Mouse (Mus musculus) MEL (cell line): ENCODE measurements around the gene Dlx3. TPM values are rescaled to one million over a fixed set of nuclear protein-coding genes. Genes with fewer than 3 reads are reported as not detected.

Experiments
- DNase-seq: peaks from one replicate; pipeline ENCODE4 v3.0.0; 2011; ENCODE audit warnings: low read depth, low spot score
- H3K27ac ChIP-seq: 2 replicates; pipeline ENCODE4 v1.5.1; 2012; ENCODE audit warnings: low read depth, mild to moderate bottlenecking, control low read depth, low read length, moderate library complexity; ENCODE audit not compliant: control insufficient read depth
- H3K27me3 ChIP-seq, 2 experiments: fragments of 150-350 bp in 1 of 2; sonication (generic) in 1 of 2; 2 replicates each; pipeline ENCODE4 v1.6.1; 2012; ENCODE audit warnings: low read length in 2 of 2, mild to moderate bottlenecking in 2 of 2, improper control_type of control experiment in 1 of 2, moderate library complexity in 1 of 2; ENCODE audit not compliant: insufficient read depth in 2 of 2, control insufficient read depth in 1 of 2
- H3K36me3 ChIP-seq, 2 experiments: 2 replicates each; pipeline ENCODE4 v1.6.1; 2012 to 2014; ENCODE audit warnings: low read length in 2 of 2, improper control_type of control experiment in 1 of 2, inconsistent platforms in 1 of 2, mild to moderate bottlenecking in 1 of 2; ENCODE audit not compliant: insufficient read depth in 2 of 2, control insufficient read depth in 1 of 2
- H3K4me1 ChIP-seq, 2 experiments: fragments of 150-350 bp in 1 of 2; sonication (generic) in 1 of 2; 2 replicates each; pipeline ENCODE4 v1.6.1; 2012; ENCODE audit warnings: low read length in 2 of 2, improper control_type of control experiment in 1 of 2, mild to moderate bottlenecking in 1 of 2; ENCODE audit not compliant: insufficient read depth in 2 of 2, control insufficient read depth in 1 of 2
- H3K4me3 ChIP-seq, 2 experiments: fragments of 150-350 bp in 1 of 2; sonication (generic) in 1 of 2; 2 replicates each; pipeline ENCODE4 v1.5.1; 2012; ENCODE audit warnings: low read depth in 2 of 2, low read length in 2 of 2, mild to moderate bottlenecking in 2 of 2, moderate library complexity in 2 of 2, control low read depth in 1 of 2, improper control_type of control experiment in 1 of 2; ENCODE audit not compliant: control insufficient read depth in 1 of 2, insufficient read depth in 1 of 2
- H3K79me2 ChIP-seq: 2 replicates; pipeline ENCODE4 v1.6.1; 2012; ENCODE audit warnings: mild to moderate bottlenecking, low read length, moderate library complexity; ENCODE audit not compliant: control insufficient read depth, poor library complexity, insufficient read depth
- H3K9ac ChIP-seq: 2 replicates; pipeline ENCODE4 v1.6.1; 2012; ENCODE audit warnings: low read depth, mild to moderate bottlenecking, control low read depth, low read length, moderate library complexity; ENCODE audit not compliant: control insufficient read depth, poor library complexity, severe bottlenecking
- H3K9me3 ChIP-seq: fragments of 150-350 bp; sonication (generic); replicated peaks from 2 replicates; pipeline ENCODE4 v1.6.1; 2012; ENCODE audit warnings: mild to moderate bottlenecking, low read length, improper control_type of control experiment, moderate library complexity; ENCODE audit not compliant: insufficient read depth
- CHD1 ChIP-seq: IDR thresholded peaks from 2 replicates; pipeline ENCODE4 v1.6.1; 2012; ENCODE audit warnings: low read depth, mild to moderate bottlenecking, inconsistent platforms, low read length, improper control_type of control experiment
- CHD2 ChIP-seq: IDR thresholded peaks from 2 replicates; pipeline ENCODE4 v1.6.1; 2011; ENCODE audit warnings: low read length, improper control_type of control experiment
- CTCF ChIP-seq, 3 experiments: IDR thresholded peaks in 2 of 3; conservative IDR thresholded peaks in 1 of 3; 2 replicates each; pipeline ENCODE4 v1.5.1; 2011 to 2012; ENCODE audit warnings: low read length in 3 of 3, low read depth in 2 of 3, mild to moderate bottlenecking in 2 of 3, improper control_type of control experiment in 1 of 3, inconsistent platforms in 1 of 3, mixed read lengths in 1 of 3, moderate library complexity in 1 of 3; ENCODE audit not compliant: control insufficient read depth in 1 of 3, insufficient read depth in 1 of 3, poor library complexity in 1 of 3, severe bottlenecking in 1 of 3
- E2F4 ChIP-seq: IDR thresholded peaks from 2 replicates; pipeline ENCODE4 v1.6.1; 2011; ENCODE audit warnings: low read depth, low read length, improper control_type of control experiment, borderline replicate concordance
- ELF1 ChIP-seq: IDR thresholded peaks from 2 replicates; pipeline ENCODE4 v1.6.1; 2014; ENCODE audit warnings: low read depth, mild to moderate bottlenecking, inconsistent platforms, low read length, improper control_type of control experiment, moderate library complexity
- GABPA ChIP-seq: IDR thresholded peaks from 2 replicates; pipeline ENCODE4 v1.6.1; 2012; ENCODE audit warnings: low read depth, mild to moderate bottlenecking, inconsistent platforms, low read length, improper control_type of control experiment, moderate library complexity
- HCFC1 ChIP-seq: IDR thresholded peaks from 2 replicates; pipeline ENCODE4 v1.6.1; 2012; ENCODE audit warnings: low read depth, mild to moderate bottlenecking, inconsistent platforms, low read length, improper control_type of control experiment, moderate library complexity
- JUND ChIP-seq: IDR thresholded peaks from 2 replicates; pipeline ENCODE4 v1.6.1; 2011; ENCODE audit warnings: low read depth, mild to moderate bottlenecking, improper control_type of control experiment, low read length
- KAT2A ChIP-seq: conservative IDR thresholded peaks from 2 replicates; pipeline ENCODE4 v1.6.1; 2012; ENCODE audit warnings: low read depth, low read length, improper control_type of control experiment, inconsistent platforms
- MAX ChIP-seq: IDR thresholded peaks from 2 replicates; pipeline ENCODE4 v1.6.1; 2011; ENCODE audit warnings: low read length, improper control_type of control experiment
- MAZ ChIP-seq: IDR thresholded peaks from 2 replicates; pipeline ENCODE4 v1.6.1; 2012; ENCODE audit warnings: low read depth, mild to moderate bottlenecking, inconsistent platforms, low read length, improper control_type of control experiment
- MEF2A ChIP-seq: IDR thresholded peaks from 2 replicates; pipeline ENCODE4 v1.6.1; 2014; ENCODE audit warnings: low read depth, mild to moderate bottlenecking, inconsistent platforms, low read length, improper control_type of control experiment; ENCODE audit not compliant: poor library complexity, insufficient replicate concordance, severe bottlenecking; ENCODE audit errors: extremely low read depth
- MXI1 ChIP-seq: IDR thresholded peaks from 2 replicates; pipeline ENCODE4 v1.6.1; 2011; ENCODE audit warnings: mild to moderate bottlenecking, low read depth, low read length, improper control_type of control experiment
- MYC ChIP-seq: IDR thresholded peaks from 2 replicates; pipeline ENCODE4 v1.6.1; 2011; ENCODE audit warnings: low read depth, mild to moderate bottlenecking, low read length, improper control_type of control experiment, moderate library complexity
- NELFE ChIP-seq: IDR thresholded peaks from 2 replicates; pipeline ENCODE4 v1.6.1; 2011; ENCODE audit warnings: low read depth, low read length, improper control_type of control experiment
- NRF1 ChIP-seq: IDR thresholded peaks from 2 replicates; pipeline ENCODE4 v1.6.1; 2014; ENCODE audit warnings: low read depth, mild to moderate bottlenecking, inconsistent platforms, low read length, improper control_type of control experiment, moderate library complexity; ENCODE audit not compliant: poor library complexity, insufficient read depth, severe bottlenecking
- POLR2AphosphoS5 ChIP-seq: IDR thresholded peaks from 2 replicates; pipeline ENCODE4 v1.6.1; 2012; ENCODE audit warnings: low read depth, borderline replicate concordance, mild to moderate bottlenecking, inconsistent platforms, low read length, moderate library complexity, mixed read lengths
- SIN3A ChIP-seq: IDR thresholded peaks from 2 replicates; pipeline ENCODE4 v1.6.1; 2012; ENCODE audit warnings: low read length, improper control_type of control experiment, inconsistent platforms
- TAL1 ChIP-seq: IDR thresholded peaks from 2 replicates; pipeline ENCODE4 v1.6.1; 2012; ENCODE audit warnings: mild to moderate bottlenecking, inconsistent platforms, low read length, moderate library complexity, mixed read lengths
- TBP ChIP-seq: IDR thresholded peaks from 2 replicates; pipeline ENCODE4 v1.8.0; 2011; ENCODE audit warnings: low read depth, low read length, improper control_type of control experiment
- TCF12 ChIP-seq: IDR thresholded peaks from 2 replicates; pipeline ENCODE4 v1.6.1; 2014; ENCODE audit warnings: low read depth, mild to moderate bottlenecking, inconsistent platforms, low read length, improper control_type of control experiment, moderate library complexity
- UBTF ChIP-seq: IDR thresholded peaks from 2 replicates; pipeline ENCODE4 v1.6.1; 2012; ENCODE audit warnings: low read depth, mild to moderate bottlenecking, inconsistent platforms, low read length, improper control_type of control experiment, moderate library complexity, borderline replicate concordance; ENCODE audit not compliant: insufficient read depth
- ZC3H11A ChIP-seq: IDR thresholded peaks from 2 replicates; pipeline ENCODE4 v1.6.1; 2012; ENCODE audit warnings: low read depth, mild to moderate bottlenecking, inconsistent platforms, low read length, improper control_type of control experiment
- ZMIZ1 ChIP-seq: IDR thresholded peaks from 2 replicates; pipeline ENCODE4 v1.6.1; 2012; ENCODE audit warnings: low read depth, mild to moderate bottlenecking, inconsistent platforms, low read length, improper control_type of control experiment, moderate library complexity
- ZNF384 ChIP-seq: IDR thresholded peaks from 2 replicates; pipeline ENCODE4 v1.6.1; 2012; ENCODE audit warnings: low read depth, mild to moderate bottlenecking, inconsistent platforms, low read length, improper control_type of control experiment
- polyA plus RNA-seq, 2 experiments: library from polyadenylated mRNA; stranded (reverse) in 1 of 2; unstranded in 1 of 2; fragments of >175 nt in 1 of 2; fragments of >200 nt in 1 of 2; gene quantifications; 2 replicates each; pipeline versions ENCODE4 v1.2.1 to v1.2.4; 2012; ENCODE audit warnings: low replicate concordance in 2 of 2, low read depth in 1 of 2; ENCODE audit not compliant: insufficient read length in 2 of 2, insufficient read depth in 1 of 2, missing spikeins in 1 of 2
- total RNA-seq: library from RNA; depleted of rRNA; stranded (reverse); fragments of 300-350 nt; gene quantifications from 2 replicates; pipeline ENCODE4 v1.2.3, GENCODE M21; 2012

Gene Dlx3
- total and polyA plus RNA-seq, 3 experiments = not detected

DNA sequence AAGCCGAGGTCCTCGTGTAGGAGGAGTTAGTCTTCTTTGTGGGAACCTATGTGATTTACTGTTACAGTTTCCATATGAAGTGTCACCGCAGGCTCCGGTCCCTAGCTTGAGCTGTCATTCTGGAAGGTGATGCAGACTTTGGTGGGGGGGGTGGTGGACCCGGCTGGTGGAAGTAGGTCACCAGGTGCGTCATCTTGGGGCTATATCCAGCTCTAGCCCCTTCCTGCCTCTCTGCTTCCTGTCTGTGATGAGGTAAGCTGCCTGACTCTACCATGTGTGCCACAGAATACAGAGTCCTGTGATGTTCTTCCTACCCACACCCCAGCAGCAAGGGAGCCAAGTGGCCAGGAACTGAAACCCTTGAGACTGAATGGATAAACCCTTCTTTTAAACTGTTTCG lies 37.0 kb upstream of the Dlx3 start:
- no peaks in the 10 kb centered on the region for H3K79me2 ChIP-seq
- DNase-seq = no peak
- no peak for TF ChIP-seq CHD2
- no peak for TF ChIP-seq MEF2A
- no peak for TF ChIP-seq CTCF (IDR thresholded peaks at IDR 0.05 in 2 of 3, conservative IDR thresholded peaks at IDR 0.05 in 1 of 3; ENCODE audit: control insufficient read depth in 1 of 3, insufficient read depth in 1 of 3, low read depth in 2 of 3, low read length in 3 of 3, poor library complexity in 1 of 3, severe bottlenecking in 1 of 3)
- TF ChIP-seq GABPA = no peak
- TF ChIP-seq NELFE = no peak
- no peak for TF ChIP-seq MXI1
- no peak for TF ChIP-seq ZC3H11A
- TF ChIP-seq ZMIZ1 = no peak
- no peak for TF ChIP-seq UBTF
- H3K4me3 ChIP-seq = no peak overlapping the region
- peaks cover 0 to 9% of the 10 kb centered on the region in 2 experiments; a peak in 3 of 4 replicates for H3K27me3 ChIP-seq
- H3K9me3 ChIP-seq = no peaks in the 10 kb centered on the region
- no peak overlapping the region for H3K9ac ChIP-seq
- H3K4me1 ChIP-seq = no peaks in the 10 kb centered on the region
- no peak overlapping the region for H3K27ac ChIP-seq
- no peaks in the 10 kb centered on the region for H3K36me3 ChIP-seq

GRCm38 (mm10) chr11:95084175-95084574 lies 35.7 kb upstream of the Dlx3 start:
- peaks cover 0 to 9% of the 10 kb centered on the region in 2 experiments; a peak in 3 of 4 replicates for H3K27me3 ChIP-seq

More at GRCm38 (mm10) chr11:95084175-95084574, 35.7 kb upstream of the Dlx3 start:
- Histone ChIP-seq H3K36me3 (no peaks in the 10 kb centered on the region), H3K9me3 (no peaks in the 10 kb centered on the region), H3K79me2 (no peaks in the 10 kb centered on the region), H3K27ac (no peak overlapping the region), H3K9ac (no peak overlapping the region), H3K4me1 (no peaks in the 10 kb centered on the region), H3K4me3 (no peak overlapping the region)
- TF ChIP-seq HCFC1 (no peak), NRF1 (no peak), JUND (no peak), SIN3A (no peak), MAZ (no peak), CHD1 (no peak), UBTF (no peak), CTCF (IDR thresholded peaks at IDR 0.05 in 2 of 3, conservative IDR thresholded peaks at IDR 0.05 in 1 of 3; ENCODE audit: control insufficient read depth in 1 of 3, insufficient read depth in 1 of 3, low read depth in 2 of 3, low read length in 3 of 3, poor library complexity in 1 of 3, severe bottlenecking in 1 of 3) (no peak), POLR2AphosphoS5 (no peak), ZC3H11A (no peak), TAL1 (no peak), E2F4 (no peak), ELF1 (no peak), TCF12 (no peak), ZNF384 (no peak), KAT2A (no peak), MAX (no peak), TBP (no peak), ZMIZ1 (no peak), MYC (no peak)
- DNase-seq = no peak
